Mouse (Mus musculus) heart, postnatal 25 days (tissue): Measurements from ENCODE around the gene Gm17677. TPM values are rescaled to one million over a fixed set of nuclear protein-coding genes. Genes with fewer than 3 reads are reported as not detected.

Source experiments
- DNase-seq: peaks from one replicate; pipeline ENCODE4 v3.0.0; 2022; ENCODE audit warnings: low spot score
- intact Hi-C: fragments of 180-260 bp; cut with DNase I; formaldehyde crosslinking; loops from one replicate; pipeline ENCODE4 v1.15.1; 2025
- total RNA-seq, 2 experiments: library from RNA; stranded (reverse); gene quantifications; 2 replicates each; pipeline ENCODE4 v1.2.3; 2021

The Gm17677 gene
- total RNA-seq: not detected

DNA sequence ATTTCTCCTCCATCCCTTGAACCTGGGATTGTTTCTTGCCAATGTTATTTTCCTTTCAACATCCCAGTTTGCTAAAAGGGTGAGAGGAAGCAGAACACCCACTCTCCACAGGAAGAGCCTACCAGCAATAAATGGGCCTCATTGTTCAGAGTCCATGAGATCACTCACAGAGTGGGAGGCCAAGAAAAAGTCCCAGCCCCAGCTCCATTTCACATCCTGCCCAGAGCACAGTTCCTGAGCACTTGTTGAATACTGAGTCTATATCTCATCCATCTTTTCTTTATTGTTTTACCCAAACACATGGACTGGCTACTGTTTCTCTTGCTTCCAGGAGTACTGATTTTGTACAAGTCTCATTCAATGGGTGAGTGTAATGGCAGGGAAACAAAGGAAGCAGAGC is at the start of gene Gm17677:
TSS of gene Gm17677 (plus strand) at position 301 of the 400 bp plus-strand sequence.
- intact Hi-C loops: no loop called here

DNA sequence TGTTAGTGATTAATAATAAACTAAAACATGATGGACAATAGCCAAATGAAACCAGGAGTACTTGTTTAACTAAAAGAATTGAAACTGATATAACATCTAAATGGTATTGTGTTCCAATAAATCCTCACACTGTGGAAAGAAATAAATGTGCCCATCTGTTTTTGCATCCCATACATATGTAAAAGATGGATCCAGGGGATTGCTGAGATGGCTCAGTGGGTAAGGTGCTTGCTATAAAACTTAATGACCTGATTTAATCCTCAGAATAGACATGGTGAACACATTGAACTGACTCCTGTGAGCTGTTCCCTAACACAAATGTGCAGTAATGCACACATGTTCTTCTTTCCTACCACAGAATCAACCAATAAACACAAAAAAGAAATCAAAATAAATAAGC is 48.9 kb upstream of the Gm17677 start:
- intact Hi-C loops: no loop called here
- no peak for DNase-seq

More for the DNA sequence above, at the start of gene Gm17677:
- DNase-seq: no peak

DNA sequence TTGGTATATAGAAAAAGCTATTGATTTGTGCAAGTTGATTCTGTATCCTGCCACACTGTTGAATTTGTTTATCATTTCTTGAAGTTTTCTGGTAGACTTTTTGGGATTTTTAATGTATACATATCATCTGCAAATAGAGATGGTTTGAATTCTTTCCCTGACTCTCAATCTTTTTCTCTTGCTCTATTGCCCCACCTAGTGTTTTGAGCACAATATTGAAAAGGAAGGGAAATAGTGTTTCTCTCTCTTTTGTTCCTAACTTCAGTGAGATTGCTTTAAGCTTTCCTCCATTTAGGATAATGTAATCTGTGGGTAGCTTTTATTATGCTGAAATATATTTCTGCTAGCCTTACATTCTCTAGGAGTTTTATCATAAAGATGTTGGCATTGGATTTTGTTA is 33.6 kb upstream of the Gm17677 start:
- no peak for DNase-seq
- intact Hi-C loops: no loop called here

DNA sequence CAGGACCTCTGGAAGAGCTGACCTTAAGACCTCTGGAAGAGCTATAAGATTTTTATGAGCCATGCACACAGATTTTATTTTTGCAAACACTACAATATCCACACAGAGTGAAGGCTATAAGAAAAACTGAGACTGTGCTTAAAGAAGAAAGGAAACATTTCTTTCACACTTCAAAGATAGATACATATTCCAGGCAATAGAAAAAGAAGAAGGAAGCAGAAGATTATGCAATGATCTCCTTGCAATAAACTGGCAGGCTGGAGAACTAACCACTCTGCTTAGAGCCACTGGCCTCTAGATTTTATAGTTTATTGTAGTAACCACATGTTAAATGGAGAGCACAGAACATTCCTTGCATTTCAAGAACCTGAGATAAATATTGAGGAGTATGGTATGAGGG is 16.0 kb downstream of the Gm17677 start:
- intact Hi-C loops: no loop called here

DNA sequence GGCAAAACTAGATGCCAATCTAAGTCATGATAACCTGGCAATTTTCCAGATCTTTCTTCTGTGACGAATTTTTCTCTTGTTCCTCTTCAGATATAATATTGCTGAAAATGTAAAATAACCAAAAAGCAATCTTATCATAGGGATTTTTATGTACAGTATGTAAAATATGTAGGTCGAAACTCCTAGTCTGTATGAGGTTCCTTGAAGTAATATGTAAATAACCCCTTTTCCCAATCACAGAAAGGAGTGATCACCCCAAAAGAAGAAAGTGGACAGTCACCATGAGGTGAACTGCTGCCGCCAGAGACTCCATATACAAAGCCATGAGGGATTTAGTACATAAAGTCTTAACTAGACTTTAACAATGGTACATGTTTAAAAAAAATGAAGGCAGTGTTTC is 37.2 kb downstream of the Gm17677 start, which contains the start of gene Gm17727:
TSS of gene Gm17727 (minus strand) at position 101 of the 400 bp plus-strand sequence.
- DNase-seq: no peak
- intact Hi-C loops: no loop called here

More for the DNA sequence above, 16.0 kb downstream of the Gm17677 start:
- DNase-seq: no peak

DNA sequence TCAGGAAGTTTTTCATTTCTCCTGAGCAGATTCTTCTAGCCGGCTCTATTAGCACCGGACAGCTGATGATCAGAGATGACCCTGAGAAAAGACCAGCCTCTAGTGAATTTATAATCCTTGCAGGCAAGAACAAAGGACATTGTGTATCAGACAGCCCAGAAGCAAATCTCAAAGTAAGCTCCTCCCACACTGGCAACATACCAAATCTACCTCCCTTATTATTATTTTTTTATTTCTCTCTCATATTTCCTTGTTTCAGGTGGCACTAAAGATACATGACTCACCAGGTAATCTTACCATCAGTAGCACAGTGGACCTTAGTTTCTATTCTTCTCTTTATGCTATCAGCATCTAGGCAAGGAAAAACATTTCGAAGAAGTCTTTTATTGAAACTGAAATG is 49.2 kb downstream of the Gm17677 start, which contains the start of the genes Gm27235 and D730048I06Rik:
TSS of gene Gm27235 (minus strand) at position 101 of the 400 bp plus-strand sequence.
TSS of gene D730048I06Rik (minus strand) at position 112 of the 400 bp plus-strand sequence.
- intact Hi-C loops: no loop called here
- no peak for DNase-seq

Other genes with a start within 250 kb of the Gm17677 start
- not detected for gene Gm1113, start 222.8 kb upstream of the Gm17677 start, total RNA-seq
- not detected for gene Ddx25, start 182.5 kb upstream of the Gm17677 start, total RNA-seq
- 1 to 10 TPM; 6.6 to 7.5 TPM for gene Pus3, start 182.5 kb upstream of the Gm17677 start, total RNA-seq
- not detected for gene Pate2, start 170.8 kb upstream of the Gm17677 start, total RNA-seq
- 1 to 10 TPM; 2.2 to 2.6 TPM for gene Hyls1, start 170.7 kb upstream of the Gm17677 start, total RNA-seq
- gene Pate4, start 129.1 kb upstream of the Gm17677 start, total RNA-seq: not detected
- not detected for gene Pate3, start 92.8 kb upstream of the Gm17677 start, total RNA-seq
- not detected for gene Pate1, start 53.7 kb upstream of the Gm17677 start, total RNA-seq
- not detected for gene Gm17727, start 37.1 kb downstream of the Gm17677 start, total RNA-seq
- not detected for gene Gm27235, start 49.1 kb downstream of the Gm17677 start, total RNA-seq
- gene D730048I06Rik, start 49.1 kb downstream of the Gm17677 start, total RNA-seq: not detected
- not detected for gene 9230110F15Rik, start 103.1 kb downstream of the Gm17677 start, total RNA-seq
- gene 9230113P08Rik, start 167.4 kb downstream of the Gm17677 start, total RNA-seq: not detected